Mouse (Mus musculus) spleen, postnatal 0 days (tissue): Measurements from ENCODE around the gene Shtn1. TPM values are rescaled to one million over a fixed set of nuclear protein-coding genes. Genes with fewer than 3 reads are reported as not detected.

Experiments used
- polyA plus RNA-seq: library from polyadenylated mRNA; unstranded; fragments of >200 nt; fragmentation: Nextera tagmentation; extraction: Ambion mirVana; gene quantifications from 2 replicates; pipeline ENCODE4 v1.2.1, GENCODE M21; 2015

Gene Shtn1
- polyA plus RNA-seq = 1.0 and 1.5 TPM in 2 replicates

DNA sequence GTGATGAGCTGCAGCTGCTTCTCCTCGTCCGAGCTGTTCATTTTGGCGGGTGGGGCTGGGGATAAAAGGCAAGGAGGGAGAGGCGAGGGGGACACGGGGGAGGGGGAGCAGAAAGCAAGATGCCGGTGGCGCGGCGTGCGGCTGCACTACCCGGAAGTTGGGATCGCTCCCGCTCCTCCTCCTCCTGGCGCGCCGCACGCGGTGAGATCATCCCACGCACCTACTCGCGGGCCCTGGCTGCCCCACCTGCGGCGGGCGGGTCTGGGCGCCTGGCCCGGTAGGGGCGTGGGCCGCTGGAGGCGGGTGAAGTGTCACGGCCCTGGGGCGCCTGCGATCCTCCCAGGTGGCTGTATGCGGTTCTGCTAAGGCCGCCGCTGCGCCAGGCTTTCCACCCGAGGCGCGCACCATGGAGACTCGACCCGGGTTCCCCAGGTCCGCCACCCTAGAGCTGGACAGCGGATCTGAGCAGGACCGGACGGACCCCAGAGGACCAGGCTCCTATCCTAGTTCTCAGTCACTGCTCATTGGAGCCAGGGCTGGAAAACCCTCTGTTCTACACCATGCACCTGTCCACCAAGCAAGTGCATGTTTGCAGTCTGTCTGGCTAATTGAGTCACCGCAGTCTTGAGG lies at the start of gene Shtn1:
Shtn1 (minus strand) TSS at position 629 of the 630 bp plus-strand sequence.

DNA sequence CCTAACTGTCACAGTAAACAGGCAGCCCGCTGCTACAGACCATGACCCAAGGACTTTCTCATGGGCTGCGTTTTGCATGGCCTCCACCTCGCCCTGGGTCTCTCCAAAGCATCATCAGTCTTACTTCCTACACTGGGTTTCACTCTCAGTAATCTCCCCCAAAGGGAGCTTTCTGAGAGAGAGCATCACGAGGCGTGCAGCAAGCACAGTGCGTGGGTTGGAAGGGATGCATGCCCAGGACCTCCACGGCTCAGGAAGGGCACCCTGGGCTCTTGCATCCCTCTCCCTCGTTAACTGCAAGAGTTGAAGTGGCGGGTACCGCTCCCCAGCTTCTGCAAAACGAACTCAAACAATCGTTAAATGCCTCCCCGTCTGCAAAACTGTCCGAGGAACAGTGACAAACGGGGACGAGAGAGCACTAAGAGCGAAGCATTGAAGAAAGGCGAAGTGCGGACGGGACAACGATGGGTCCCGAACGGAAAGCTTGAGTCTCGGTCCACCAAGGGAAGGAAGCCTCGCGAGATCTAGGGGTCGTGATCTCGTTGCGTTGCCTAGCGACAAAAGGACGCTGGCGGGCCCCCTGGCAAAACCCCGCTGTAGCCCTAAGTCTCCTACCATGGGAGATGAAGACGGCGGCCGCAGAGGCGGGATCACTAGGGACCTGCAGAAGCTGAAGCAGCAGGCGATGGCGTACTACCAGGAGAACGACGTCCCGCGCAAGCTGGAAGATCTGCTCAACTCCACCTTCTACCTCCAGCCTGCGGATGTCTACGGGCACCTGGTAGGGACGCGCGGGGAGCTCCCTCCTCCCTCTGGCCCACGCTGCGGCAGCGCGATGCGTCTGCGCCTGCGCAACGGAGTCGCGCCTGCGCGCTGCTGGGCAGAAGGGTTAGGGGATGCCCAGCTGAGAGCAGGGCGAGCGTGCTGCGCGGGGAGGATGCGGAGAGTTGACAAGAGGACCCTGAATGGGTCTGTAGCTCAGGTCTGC lies 132.8 kb downstream of the Shtn1 start, which contains the start of the genes Eno4 and Hspa12a:
Eno4 (plus strand) TSS at position 585 of the 988 bp plus-strand sequence.
Hspa12a (minus strand) TSS at position 814 of the 988 bp plus-strand sequence.

Other genes with a start within 250 kb of the Shtn1 start
- 0.06 TPM in 1 of 2 replicates, not detected in the other for gene Eno4, start 132.7 kb downstream of the Shtn1 start, polyA plus RNA-seq
- gene Hspa12a, start 132.4 kb downstream of the Shtn1 start, polyA plus RNA-seq = 1.5 TPM in 2 replicates
- not detected in 2 replicates for gene Vax1, start 94.0 kb upstream of the Shtn1 start, polyA plus RNA-seq
- gene Kcnk18, start 143.1 kb upstream of the Shtn1 start, polyA plus RNA-seq = not detected in 2 replicates
- 5.5 and 7.8 TPM in 2 replicates for gene Slc18a2, start 184.8 kb upstream of the Shtn1 start, polyA plus RNA-seq
- gene Rps12-ps3, start 246.2 kb upstream of the Shtn1 start, polyA plus RNA-seq = 27.1 and 46.6 TPM in 2 replicates